Mouse (Mus musculus) MEL-GATA-1-ER (cell line): ENCODE measurements around the gene Brcc3.
A peak's percentile ranks its signal among the peaks of the same experiment; 100 is the strongest.

Experiments used
- DNase-seq: peaks from one replicate; pipeline ENCODE4 v3.0.0-alpha.2; 2012; ENCODE audit warnings: low read depth; ENCODE audit errors: extremely low read depth

The Brcc3 gene

DNA sequence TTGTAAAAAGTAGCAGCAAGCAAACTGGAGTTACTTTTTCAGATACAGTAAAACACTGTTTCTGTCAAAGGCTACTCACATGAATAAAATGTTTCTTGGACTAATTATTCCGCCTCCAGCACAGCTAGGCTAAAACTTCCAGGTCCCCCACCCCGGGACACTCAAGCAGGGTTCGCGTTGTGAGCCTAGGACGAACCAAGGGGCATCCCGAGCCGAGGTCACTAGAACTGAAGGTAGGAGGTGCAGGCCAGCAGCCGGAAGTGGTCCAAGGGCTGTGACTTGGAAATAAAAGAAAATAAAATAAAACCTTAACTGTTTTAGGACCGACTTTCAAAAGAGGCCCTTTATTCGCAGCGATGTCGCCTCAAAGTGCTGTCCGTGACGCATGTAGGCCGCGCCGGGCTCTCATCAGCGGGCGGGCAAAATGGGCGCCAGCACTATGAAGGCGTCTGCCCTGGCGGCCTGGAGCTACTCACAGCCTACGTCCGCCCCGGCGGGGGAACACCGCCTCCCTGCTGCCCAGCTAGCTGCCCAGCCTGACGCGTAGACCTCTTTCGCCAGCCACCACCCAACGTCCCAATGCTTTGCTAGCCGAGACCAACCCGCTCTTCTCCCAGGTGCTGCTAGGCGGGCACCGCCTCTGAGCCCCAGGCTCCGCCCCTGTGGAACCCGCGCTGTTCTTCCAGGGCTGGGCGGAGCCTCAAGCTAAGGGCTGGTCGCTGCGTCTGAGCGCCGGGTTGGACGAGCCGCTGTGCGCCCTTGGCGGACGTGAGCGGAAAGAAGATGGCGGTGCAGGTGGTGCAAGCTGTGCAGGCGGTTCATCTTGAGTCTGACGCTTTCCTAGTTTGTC lies at the start of gene Brcc3, which contains the start of the genes Cmc4 and Mtcp1:
Brcc3 (plus strand) TSS at position 693 of the 850 bp plus-strand sequence.
Cmc4 (minus strand) TSS at position 649 of the 850 bp plus-strand sequence.
Mtcp1 (minus strand) TSS at position 653 of the 850 bp plus-strand sequence.
- DNase-seq, result peak; percentile 83

DNA sequence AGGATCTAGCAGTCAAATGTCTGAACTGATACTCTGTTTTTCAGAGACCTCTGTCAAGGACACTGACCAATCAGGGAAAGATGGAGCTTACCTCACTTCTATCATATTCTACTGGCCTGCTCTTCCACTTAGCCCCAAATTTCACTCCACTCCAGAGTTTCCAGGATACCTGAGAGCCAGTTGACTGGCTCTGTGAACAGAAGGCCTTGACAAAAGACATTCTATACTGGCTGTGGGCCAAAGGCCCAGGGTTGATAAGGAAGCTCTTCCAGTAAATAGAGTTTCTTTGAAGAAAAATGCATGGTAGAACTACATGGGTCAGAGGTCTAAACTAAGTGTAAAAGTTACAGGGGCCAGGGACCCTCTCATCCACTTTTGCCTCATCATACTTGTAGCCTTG lies 46.2 kb upstream of the Brcc3 start:
- peak; percentile 30 for DNase-seq

DNA sequence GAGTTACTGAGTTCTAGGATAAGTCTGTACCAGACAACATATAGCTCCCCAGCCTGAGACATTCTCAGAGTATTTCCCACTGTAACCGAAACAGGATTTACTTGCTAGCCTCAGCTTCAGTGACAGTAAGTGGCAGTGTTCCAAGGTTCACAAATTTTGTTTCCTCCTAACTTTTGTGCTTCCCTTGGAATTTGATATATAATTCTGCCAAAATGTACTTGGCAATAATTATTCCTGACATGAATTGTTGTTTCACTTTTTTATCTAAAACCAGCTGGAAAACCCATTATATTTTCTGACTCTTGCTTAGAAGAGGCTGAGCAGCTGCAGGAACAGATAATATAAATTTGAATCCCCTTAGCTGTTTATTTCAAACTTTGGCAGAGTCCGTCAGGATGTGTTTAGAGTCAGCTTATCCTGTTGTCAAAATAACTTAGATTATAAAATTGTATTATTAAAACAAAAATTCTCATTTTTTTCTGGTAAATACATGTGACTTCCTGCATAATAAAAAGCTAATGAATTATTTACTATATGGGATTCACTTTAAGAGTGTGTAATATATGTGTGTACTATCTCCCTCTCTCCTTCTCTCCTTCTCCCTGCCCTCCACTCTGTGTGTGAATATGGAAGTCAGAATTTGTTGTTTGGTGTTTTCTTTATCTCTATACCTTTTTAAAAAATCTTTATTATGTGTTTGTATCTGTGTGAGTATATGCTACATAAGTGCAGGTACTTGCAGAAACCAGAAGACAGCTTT lies 43.6 kb upstream of the Brcc3 start:
- DNase-seq, result no peak

DNA sequence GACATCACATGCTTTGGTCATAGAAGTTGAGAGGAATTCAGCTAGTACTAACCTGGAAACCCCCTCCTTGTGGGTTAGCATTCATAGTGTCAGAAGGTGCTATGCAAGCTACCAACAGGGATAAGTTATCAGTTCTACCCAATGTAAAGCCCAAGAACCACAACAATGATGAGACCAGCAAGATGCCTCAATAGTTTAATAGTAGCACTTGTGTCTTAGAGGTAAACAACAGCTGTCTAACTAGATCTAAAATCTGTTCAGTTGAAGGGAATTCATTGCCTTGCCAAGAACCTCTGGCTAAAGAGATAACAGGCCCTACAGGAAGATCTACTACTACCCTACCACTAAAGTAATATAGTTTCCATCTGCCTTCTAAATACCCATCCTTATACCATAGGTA lies 39.6 kb upstream of the Brcc3 start:
- DNase-seq, result peak; percentile 23

DNA sequence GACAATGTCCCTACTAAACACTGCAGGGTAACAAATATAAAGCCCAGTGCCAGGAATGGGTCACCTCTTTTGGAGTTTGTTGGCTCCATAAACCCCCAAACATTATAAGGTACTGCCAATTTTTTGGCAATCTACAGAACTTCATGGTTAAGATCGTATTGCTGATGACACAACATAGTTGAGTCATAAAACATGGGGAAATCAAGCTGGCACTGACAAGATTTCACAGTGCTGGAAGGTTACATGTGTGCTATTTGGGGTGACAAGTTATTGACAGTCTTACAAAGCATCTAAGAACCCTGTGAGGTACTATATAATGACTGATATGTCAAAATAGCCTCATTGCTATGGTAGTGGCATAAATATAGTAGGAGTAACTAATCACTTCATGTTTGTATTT lies 35.3 kb upstream of the Brcc3 start:
- DNase-seq, result no peak

DNA sequence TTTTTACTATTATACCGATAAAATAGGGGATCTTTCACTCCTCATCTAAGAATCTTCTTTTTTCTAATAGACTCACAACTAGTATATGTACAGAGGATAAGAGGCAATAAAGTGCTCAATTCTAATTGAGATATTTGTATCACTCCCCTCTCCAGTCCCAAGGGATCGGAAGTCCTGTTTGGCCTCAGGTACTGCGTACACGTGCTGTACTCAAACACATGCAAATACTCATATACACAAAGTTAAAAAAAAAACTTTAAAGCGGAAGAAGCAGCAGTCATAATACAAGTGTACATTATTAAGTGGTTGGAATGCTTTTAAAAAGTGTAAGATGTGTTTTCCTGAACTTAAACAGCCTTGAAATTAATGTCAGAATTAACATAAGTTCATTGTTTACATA lies 34.7 kb upstream of the Brcc3 start:
- no peak for DNase-seq

DNA sequence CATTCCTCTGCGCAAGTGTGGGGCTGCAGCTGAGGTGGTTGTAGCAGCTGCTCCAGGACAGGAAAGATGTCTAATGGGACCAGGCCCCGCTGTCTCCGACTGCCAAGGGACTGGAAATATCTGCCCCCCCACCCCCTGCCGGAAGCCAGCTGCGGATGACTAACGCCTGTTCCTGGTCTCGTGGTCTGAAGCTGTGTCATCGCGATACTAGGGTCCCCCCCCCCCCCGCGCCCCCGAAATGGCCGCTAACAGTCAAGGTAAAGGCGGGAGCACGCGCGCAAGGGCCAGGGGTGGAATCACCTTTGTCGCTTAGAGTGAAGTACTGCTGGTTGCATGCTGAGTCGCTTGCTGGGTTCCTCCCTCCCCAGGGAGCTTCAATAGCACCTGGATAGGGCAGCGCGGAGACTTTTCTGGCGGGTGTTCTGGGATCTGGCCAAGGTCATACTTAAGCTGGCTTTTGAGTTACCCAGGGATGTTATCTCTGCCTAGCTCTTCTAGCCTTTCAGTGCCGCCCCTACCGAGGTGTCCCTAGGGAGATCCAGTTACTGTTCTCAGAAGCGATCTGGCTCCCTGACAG lies 34.1 kb upstream of the Brcc3 start, which contains the start of the genes Fundc2 and F8:
Fundc2 (plus strand) TSS at position 205 of the 577 bp plus-strand sequence.
F8 (minus strand) TSS at position 421 of the 577 bp plus-strand sequence.
- peak; percentile 83 for DNase-seq

DNA sequence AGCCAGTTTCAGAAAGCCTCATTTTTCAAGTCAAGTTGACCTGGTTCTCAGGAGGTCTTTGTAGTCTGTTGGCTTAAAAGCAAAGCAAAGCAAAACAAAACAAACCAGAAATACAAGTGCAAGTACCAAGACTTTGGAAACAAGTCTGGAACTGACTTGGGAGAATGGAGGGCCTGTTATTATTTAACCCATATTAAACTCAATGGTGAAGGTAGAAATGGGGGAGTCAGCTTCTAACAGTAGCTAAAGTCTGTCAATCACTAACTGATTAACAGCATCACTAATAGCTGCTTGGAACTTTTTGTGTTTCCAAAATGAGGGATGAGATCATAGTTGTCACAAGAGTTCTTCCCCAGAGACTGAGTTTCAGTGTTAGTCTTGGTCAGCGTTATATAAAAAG lies 17.0 kb upstream of the Brcc3 start:
- DNase-seq, result no peak

DNA sequence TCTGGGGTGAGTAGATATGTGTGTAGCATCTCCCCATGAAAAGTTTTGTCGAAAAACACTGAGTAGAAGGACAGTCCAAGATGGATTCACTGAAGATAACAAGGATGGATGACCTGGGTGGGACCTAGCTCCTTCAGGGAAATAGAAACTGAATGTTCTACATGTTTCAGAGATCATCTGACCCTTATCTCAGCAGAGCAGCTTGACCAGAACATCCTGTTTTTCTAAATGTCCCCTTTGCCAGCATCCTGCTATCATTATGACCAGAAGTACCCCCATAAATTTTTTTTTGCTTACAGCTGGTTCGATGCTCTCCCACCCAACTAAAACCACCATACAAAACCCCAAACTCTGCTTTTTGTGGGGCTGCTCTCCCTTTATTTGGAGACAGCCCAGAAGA lies 13.8 kb upstream of the Brcc3 start:
- DNase-seq, result peak; percentile 77

DNA sequence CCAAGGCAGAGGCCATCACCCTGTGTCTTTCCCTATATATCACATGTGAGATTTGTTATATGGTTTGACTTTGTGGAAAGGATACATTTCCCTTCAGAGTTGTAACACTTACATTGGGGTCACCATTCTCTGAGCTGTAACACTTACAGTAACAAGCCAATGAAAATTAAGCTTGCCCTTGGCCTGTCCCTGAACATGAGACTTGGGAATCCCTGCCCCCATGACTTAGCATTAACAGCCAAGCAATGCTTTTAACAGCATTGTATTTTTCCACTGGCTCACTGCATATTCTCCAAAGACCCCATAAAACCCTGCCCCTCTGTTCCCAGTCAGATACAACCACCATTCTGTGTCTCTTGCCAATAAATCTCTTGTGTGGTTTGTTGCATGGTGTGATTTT lies 13.1 kb upstream of the Brcc3 start:
- DNase-seq, result no peak

DNA sequence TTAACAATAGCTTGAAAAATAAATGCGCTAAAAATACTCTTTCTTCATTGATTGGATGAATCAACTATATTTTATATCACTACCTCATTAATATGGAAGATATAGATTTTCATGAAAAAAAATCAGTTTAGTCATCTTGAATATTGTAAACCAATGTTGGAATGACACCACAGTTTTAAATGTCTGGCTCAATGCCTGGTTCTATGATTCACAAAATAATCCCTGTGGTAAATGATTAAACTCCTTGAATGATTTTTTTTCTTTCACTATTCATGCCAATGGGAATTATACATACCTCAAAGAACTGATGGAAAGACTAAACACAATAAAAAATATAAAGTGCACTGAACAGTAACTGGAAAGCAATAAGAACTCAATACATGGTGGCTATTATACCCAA lies 6.7 kb upstream of the Brcc3 start:
- DNase-seq, result no peak

DNA sequence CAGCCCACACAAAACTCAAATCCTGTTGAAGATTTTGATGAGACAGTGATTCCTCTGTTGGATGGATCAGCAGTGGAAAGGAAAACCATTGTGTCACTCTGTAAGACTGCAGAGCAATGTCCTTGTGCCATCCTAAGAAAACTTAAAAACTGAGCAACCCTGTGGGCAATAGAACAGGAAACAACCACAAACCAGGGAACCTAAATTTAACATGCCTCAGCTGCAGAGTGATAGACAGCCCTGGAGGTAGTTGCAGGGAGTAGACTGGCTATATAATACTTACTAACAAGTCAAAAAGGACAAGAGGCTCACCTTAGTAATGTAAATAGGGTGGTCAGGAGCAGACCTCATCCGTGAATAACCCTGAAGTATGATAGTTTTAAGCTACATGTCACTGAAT lies 38.2 kb downstream of the Brcc3 start:
- no peak for DNase-seq

DNA sequence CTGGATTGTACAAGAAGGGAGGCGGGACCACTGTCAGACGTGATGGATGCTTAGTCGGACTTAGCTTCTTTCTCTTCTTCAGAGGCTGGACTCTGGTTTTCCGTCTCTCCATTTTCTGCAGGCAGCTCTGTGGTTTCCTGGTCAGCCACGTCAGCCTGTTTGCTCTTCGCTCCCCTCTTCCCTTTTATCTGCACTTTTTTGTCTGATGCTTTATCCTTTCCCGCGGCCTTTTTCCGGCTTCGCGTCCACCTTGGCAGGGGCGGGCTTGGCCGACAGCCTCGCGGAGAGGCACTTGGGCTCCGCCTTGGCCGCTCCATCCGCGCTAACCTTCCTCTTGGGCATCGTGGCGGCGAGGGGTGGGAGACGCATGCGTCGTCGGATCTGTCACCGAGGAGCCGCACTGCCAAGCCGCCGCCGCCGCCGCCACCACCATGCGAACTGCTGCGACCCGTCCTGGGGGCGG lies 58.8 kb downstream of the Brcc3 start:
- peak; percentile 17 for DNase-seq

DNA sequence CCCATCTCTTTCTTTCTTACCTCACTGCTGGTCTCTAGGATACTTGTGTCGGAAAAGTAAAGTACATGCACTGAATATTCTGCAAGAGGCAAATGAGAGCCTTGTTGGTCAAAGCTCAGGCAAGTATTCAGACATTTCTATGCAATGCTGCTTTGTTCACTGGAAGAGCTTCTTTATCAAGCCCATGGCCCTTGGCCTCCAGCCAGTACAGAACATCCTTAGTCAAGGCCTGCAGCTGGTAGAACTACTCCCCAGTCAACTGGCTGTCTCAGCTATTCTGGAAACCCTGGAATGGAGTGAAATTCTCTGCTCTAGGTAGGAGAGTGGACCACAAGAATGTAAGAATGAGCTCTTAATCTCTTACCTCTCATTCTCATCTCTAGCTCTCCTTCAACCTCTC lies 73.5 kb downstream of the Brcc3 start:
- no peak for DNase-seq
